Mouse (Mus musculus): ENCODE results near the gene Atp5d. TPM values are rescaled to one million over a fixed set of nuclear protein-coding genes. Genes with fewer than 3 reads are reported as not detected.
A peak's percentile ranks its signal among the peaks of the same experiment; 100 is the strongest.

Gene Atp5d
- polyA plus RNA-seq, 1 experiment, result 242 TPM

DNA sequence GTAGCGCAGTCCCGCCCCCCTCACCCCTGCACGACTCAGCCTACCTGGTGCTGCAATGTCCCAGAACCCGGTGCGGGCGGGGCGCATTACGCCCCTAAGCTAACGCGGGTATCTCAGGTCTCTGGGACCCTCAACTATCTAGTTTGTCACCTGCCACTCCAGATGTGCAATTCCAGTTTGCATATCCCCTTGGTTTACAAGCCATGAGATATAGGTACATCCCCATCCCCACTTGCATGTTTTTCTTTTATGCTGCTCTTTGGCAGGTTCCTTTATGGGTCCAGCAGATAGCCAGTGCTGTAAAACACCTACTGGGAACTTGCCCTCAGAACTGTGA is 975 bp downstream of the Atp5d start:
- Histone ChIP-seq H3K36me3 (ENCODE audit: control insufficient read depth, insufficient read depth, low read length, poor library complexity, severe bottlenecking) (peaks cover 11% of the 10 kb centered on the region), H3K9ac (ENCODE audit: low read depth, poor library complexity, severe bottlenecking) (peak overlapping the region; percentile 75; the same call in 1 of the 2 replicates), H3K4me3 (ENCODE audit: low read depth, low read length) (no peak overlapping the region), H3K9me3 (replicated peaks; ENCODE audit: control insufficient read depth, insufficient read depth, low read length, poor library complexity, severe bottlenecking) (no peaks in the 10 kb centered on the region), H3K4me1 (ENCODE audit: control insufficient read depth, insufficient read depth, low read length) (no peaks in the 10 kb centered on the region), H3K27ac (ENCODE audit: insufficient read depth, low read length) (0 out of 2 replicates have a peak overlapping the region, but pooled peaks have one; percentile 4), H3K27me3 (ENCODE audit: control insufficient read depth, insufficient read depth, low read length, poor library complexity, severe bottlenecking) (no peaks in the 10 kb centered on the region)
- no peak for TF ChIP-seq CTCF (IDR thresholded peaks at IDR 0.05; ENCODE audit: low read depth, low read length)
- TF ChIP-seq POLR2A (IDR thresholded peaks at IDR 0.05; ENCODE audit: insufficient read depth, low read length), result no peak
- TF ChIP-seq EP300 (IDR thresholded peaks at IDR 0.05; ENCODE audit: insufficient read depth, low read depth, low read length), result no peak

- Histone ChIP-seq H3K9me3 (replicated peaks; ENCODE audit: control insufficient read depth, insufficient read depth, low read length, poor library complexity, severe bottlenecking) (no peaks in the 10 kb centered on the region), H3K27me3 (ENCODE audit: control insufficient read depth, insufficient read depth, low read length, poor library complexity, severe bottlenecking) (no peaks in the 10 kb centered on the region), H3K4me3 (ENCODE audit: low read depth, low read length) (no peak overlapping the region), H3K36me3 (ENCODE audit: control insufficient read depth, insufficient read depth, low read length, poor library complexity, severe bottlenecking) (peaks cover 15% of the 10 kb centered on the region), H3K27ac (ENCODE audit: insufficient read depth, low read length) (0 out of 2 replicates have a peak overlapping the region, but pooled peaks have one; percentile 4), H3K4me1 (ENCODE audit: control insufficient read depth, insufficient read depth, low read length) (no peaks in the 10 kb centered on the region), H3K9ac (ENCODE audit: low read depth, poor library complexity, severe bottlenecking) (no peak overlapping the region)
- TF ChIP-seq CTCF (IDR thresholded peaks at IDR 0.05; ENCODE audit: low read depth, low read length) (no peak), POLR2A (IDR thresholded peaks at IDR 0.05; ENCODE audit: insufficient read depth, low read length) (no peak), EP300 (IDR thresholded peaks at IDR 0.05; ENCODE audit: insufficient read depth, low read depth, low read length) (no peak)
These were observed 1.7 kb downstream of the Atp5d start for GRCm38 (mm10) chr10:80139975-80140665.

GRCm38 (mm10) chr10:80140666-80141035 is 2.2 kb downstream of the Atp5d start, which contains the start of gene Cbarp:
Gene Cbarp, minus strand, starts transcription at chr10:80140835.
- H3K4me3 ChIP-seq (ENCODE audit: low read depth, low read length), result peak within 1 kb of the TSS; percentile 59
- no peaks in the 10 kb centered on the region for H3K9me3 ChIP-seq (replicated peaks; ENCODE audit: control insufficient read depth, insufficient read depth, low read length, poor library complexity, severe bottlenecking)
- no peaks in the 10 kb centered on the region for H3K27me3 ChIP-seq (ENCODE audit: control insufficient read depth, insufficient read depth, low read length, poor library complexity, severe bottlenecking)
- peaks cover 17% of the 10 kb centered on the region for H3K36me3 ChIP-seq (ENCODE audit: control insufficient read depth, insufficient read depth, low read length, poor library complexity, severe bottlenecking)
- H3K27ac ChIP-seq (ENCODE audit: insufficient read depth, low read length), result peak within 1 kb of the TSS; percentile 4; the same call in 1 of the 2 replicates
- no peaks in the 10 kb centered on the region for H3K4me1 ChIP-seq (ENCODE audit: control insufficient read depth, insufficient read depth, low read length)
- TF ChIP-seq EP300 (IDR thresholded peaks at IDR 0.05; ENCODE audit: insufficient read depth, low read depth, low read length) (no peak), POLR2A (IDR thresholded peaks at IDR 0.05; ENCODE audit: insufficient read depth, low read length) (no peak), CTCF (IDR thresholded peaks at IDR 0.05; ENCODE audit: low read depth, low read length) (no peak)
- peak within 1 kb of the TSS; percentile 48 for H3K9ac ChIP-seq (ENCODE audit: low read depth, poor library complexity, severe bottlenecking)

DNA sequence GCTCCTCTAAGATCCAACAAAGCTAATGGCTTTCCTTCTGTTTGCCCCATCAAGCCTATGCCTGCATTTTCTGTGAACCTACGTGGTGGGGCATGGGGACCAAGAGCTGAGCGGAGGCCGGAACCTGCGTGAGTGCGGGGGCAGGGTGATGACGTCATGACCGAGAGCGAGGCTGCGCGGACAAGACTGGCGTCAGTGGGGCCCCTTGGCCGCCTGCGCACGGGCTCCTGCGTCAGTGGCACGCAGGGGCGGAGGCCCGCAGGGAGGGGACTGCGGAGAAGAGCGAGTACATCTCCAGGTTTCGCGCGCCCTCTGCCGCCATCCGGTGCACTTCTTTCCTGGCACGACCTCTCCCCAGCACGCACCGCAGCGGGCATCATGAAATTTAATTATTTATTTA is 2.8 kb downstream of the Atp5d start:
- H3K36me3 ChIP-seq (ENCODE audit: control insufficient read depth, insufficient read depth, low read length, poor library complexity, severe bottlenecking), result peaks cover 17% of the 10 kb centered on the region
- no peaks in the 10 kb centered on the region for H3K4me1 ChIP-seq (ENCODE audit: control insufficient read depth, insufficient read depth, low read length)
- peak overlapping the region; percentile 59 for H3K4me3 ChIP-seq (ENCODE audit: low read depth, low read length)
- H3K9ac ChIP-seq (ENCODE audit: low read depth, poor library complexity, severe bottlenecking), result peak overlapping the region; percentile 23
- no peaks in the 10 kb centered on the region for H3K27me3 ChIP-seq (ENCODE audit: control insufficient read depth, insufficient read depth, low read length, poor library complexity, severe bottlenecking)
- H3K27ac ChIP-seq (ENCODE audit: insufficient read depth, low read length), result peak overlapping the region; percentile 3; the same call in 1 of the 2 replicates
- H3K9me3 ChIP-seq (replicated peaks; ENCODE audit: control insufficient read depth, insufficient read depth, low read length, poor library complexity, severe bottlenecking), result no peaks in the 10 kb centered on the region
- TF ChIP-seq CTCF (IDR thresholded peaks at IDR 0.05; ENCODE audit: low read depth, low read length) (peak; percentile 70), EP300 (IDR thresholded peaks at IDR 0.05; ENCODE audit: insufficient read depth, low read depth, low read length) (peak; percentile 55; the same call in 1 of the 2 replicates), POLR2A (IDR thresholded peaks at IDR 0.05; ENCODE audit: insufficient read depth, low read length) (no peak)

DNA sequence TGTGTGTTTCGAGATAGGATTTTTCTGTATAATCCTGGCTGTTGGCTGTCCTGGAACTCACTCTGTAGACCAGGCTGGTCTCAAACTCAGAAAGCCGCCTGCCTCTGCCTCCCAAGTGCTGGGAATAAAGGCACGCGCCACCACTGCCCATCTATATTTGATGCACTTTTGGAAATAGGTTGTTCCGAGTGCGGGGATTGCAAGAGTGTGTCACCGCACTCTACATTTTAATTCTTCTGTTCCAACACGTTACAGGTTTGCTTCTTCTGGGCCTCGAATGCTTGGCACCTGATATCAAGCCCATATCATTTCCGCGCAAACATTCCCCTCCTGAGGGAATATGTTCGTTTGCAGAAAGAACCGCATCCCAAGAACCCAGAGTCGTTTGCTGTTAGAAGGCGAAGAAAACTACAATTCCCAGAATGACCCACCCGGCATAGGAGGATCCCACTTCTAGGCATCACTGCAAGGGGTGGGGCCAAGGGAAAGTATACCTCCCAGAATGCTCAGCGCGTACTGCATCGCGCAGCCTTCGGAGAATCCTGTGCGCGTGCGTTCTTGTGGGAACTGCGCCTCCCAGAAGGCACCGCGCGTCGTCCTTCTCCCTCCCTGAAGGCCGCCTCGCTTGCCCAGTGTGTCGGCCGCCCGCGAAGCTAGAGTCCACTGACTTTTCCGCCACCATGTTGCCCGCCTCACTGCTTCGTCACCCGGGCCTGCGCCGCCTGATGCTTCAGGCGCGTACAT is 3.5 kb downstream of the Atp5d start:
- H3K27me3 ChIP-seq (ENCODE audit: control insufficient read depth, insufficient read depth, low read length, poor library complexity, severe bottlenecking), result no peaks in the 10 kb centered on the region
- 0 out of 2 replicates have a peak overlapping the region, but pooled peaks have one; percentile 15 for H3K27ac ChIP-seq (ENCODE audit: insufficient read depth, low read length)
- H3K36me3 ChIP-seq (ENCODE audit: control insufficient read depth, insufficient read depth, low read length, poor library complexity, severe bottlenecking), result peaks cover 17% of the 10 kb centered on the region
- H3K4me3 ChIP-seq (ENCODE audit: low read depth, low read length), result peak overlapping the region; percentile 91
- H3K4me1 ChIP-seq (ENCODE audit: control insufficient read depth, insufficient read depth, low read length), result no peaks in the 10 kb centered on the region
- TF ChIP-seq POLR2A (IDR thresholded peaks at IDR 0.05; ENCODE audit: insufficient read depth, low read length), result peak; percentile 32
- 0 out of 2 replicates have a peak, but pooled peaks have one; percentile 2 for TF ChIP-seq EP300 (IDR thresholded peaks at IDR 0.05; ENCODE audit: insufficient read depth, low read depth, low read length)
- no peak for TF ChIP-seq CTCF (IDR thresholded peaks at IDR 0.05; ENCODE audit: low read depth, low read length)
- peak overlapping the region; percentile 88 for H3K9ac ChIP-seq (ENCODE audit: low read depth, poor library complexity, severe bottlenecking)
- H3K9me3 ChIP-seq (replicated peaks; ENCODE audit: control insufficient read depth, insufficient read depth, low read length, poor library complexity, severe bottlenecking), result no peaks in the 10 kb centered on the region
